Mouse (Mus musculus): ENCODE results near the gene Frat2. TPM values are rescaled to one million over a fixed set of nuclear protein-coding genes. Genes with fewer than 3 reads are reported as not detected.
A peak's percentile ranks its signal among the peaks of the same experiment; 100 is the strongest.

The Frat2 gene
- total and polyA plus RNA-seq, 3 experiments = 55.6 to 110 TPM; not detected in 1

DNA sequence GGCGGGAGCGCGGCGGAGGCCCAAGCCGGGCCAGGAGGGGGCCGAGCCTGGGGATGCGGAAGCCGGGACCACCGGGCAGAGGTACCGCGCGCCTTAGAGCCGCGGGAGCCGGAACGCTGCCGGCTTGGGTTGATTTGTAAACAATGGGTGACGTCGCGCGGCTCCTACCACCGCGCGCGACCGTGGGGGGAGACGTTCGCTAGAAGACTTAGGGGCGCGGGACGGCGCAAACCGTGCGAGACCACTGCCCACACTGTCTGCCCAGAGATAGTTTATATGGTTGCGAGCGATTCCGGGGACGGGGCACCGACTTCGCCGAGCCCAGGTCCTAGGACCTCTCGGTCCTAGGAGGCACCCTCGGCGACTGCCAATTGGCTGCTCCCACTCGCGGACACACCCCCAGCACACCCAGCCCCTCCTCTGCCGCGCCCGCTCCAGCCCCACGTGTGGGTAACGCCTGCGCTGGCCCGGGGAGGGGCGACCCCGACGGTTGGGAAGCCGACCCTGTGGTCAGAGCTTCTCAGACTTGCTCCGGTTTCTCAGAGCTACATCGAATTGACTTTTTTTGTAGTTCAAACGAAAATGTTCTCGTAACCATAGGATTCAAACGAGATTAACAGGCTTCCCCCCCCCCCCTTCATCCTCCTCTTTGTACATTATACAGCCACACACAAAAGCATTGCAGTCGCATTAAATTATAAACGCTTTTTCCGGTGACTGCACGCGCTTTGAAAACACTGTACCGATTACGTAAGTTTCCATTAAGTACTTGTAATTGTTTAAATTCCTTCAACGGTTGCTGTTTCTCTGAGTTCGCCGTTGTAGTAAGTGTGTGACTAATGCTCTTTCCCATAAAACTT is at the start of gene Frat2 (continued):
- TF ChIP-seq GATA1 (IDR thresholded peaks at IDR 0.05; ENCODE audit: low read depth, low read length) (no peak), SIN3A (IDR thresholded peaks at IDR 0.05; ENCODE audit: low read length) (peak; percentile 99), BHLHE40 (IDR thresholded peaks at IDR 0.05; ENCODE audit: borderline replicate concordance, low read depth, low read length) (peak; percentile 51; the same call in 1 of the 2 replicates), MYB (IDR thresholded peaks at IDR 0.05; ENCODE audit: low read depth, low read length) (peak; percentile 82), SMC3 (IDR thresholded peaks at IDR 0.05; ENCODE audit: low read depth, low read length) (no peak)

GRCm38 (mm10) chr19:41896319-41896711 is 48.4 kb upstream of the Frat2 start:
- H3K4me3 ChIP-seq (ENCODE audit: control insufficient read depth in 1 of 2, insufficient read depth in 1 of 2, low read depth in 2 of 2, low read length in 2 of 2) = peak overlapping the region; percentile 86 to 87
- no peaks in the 10 kb centered on the region for H3K9me3 ChIP-seq (replicated peaks; ENCODE audit: insufficient read depth, low read length)
- H3K36me3 ChIP-seq (ENCODE audit: control insufficient read depth in 1 of 2, insufficient read depth in 2 of 2, low read length in 2 of 2) = peaks cover 2 to 22% of the 10 kb centered on the region in 2 experiments
- TF ChIP-seq BHLHE40 (IDR thresholded peaks at IDR 0.05; ENCODE audit: borderline replicate concordance, low read depth, low read length) = 0 out of 2 replicates have a peak, but pooled peaks have one; percentile 2
- TF ChIP-seq TBP (IDR thresholded peaks at IDR 0.05; ENCODE audit: low read depth, low read length) = no peak; the same call in 1 of the 2 replicates
- DNase-seq (ENCODE audit: low read depth, low spot score) = no peak
- peaks cover 5 to 24% of the 10 kb centered on the region in 2 experiments for H3K4me1 ChIP-seq (ENCODE audit: control insufficient read depth in 1 of 2, insufficient read depth in 2 of 2, low read length in 2 of 2)
- H3K9ac ChIP-seq (ENCODE audit: control insufficient read depth, low read depth, low read length, poor library complexity, severe bottlenecking) = peak overlapping the region; percentile 39
- peaks cover 22% of the 10 kb centered on the region for H3K79me2 ChIP-seq (ENCODE audit: control insufficient read depth, insufficient read depth, low read length, poor library complexity)
- H3K27ac ChIP-seq (ENCODE audit: control insufficient read depth, low read depth, low read length) = no peak overlapping the region
- H3K27me3 ChIP-seq (ENCODE audit: control insufficient read depth in 1 of 2, insufficient read depth in 2 of 2, low read length in 2 of 2) = no peaks in the 10 kb centered on the region

DNA sequence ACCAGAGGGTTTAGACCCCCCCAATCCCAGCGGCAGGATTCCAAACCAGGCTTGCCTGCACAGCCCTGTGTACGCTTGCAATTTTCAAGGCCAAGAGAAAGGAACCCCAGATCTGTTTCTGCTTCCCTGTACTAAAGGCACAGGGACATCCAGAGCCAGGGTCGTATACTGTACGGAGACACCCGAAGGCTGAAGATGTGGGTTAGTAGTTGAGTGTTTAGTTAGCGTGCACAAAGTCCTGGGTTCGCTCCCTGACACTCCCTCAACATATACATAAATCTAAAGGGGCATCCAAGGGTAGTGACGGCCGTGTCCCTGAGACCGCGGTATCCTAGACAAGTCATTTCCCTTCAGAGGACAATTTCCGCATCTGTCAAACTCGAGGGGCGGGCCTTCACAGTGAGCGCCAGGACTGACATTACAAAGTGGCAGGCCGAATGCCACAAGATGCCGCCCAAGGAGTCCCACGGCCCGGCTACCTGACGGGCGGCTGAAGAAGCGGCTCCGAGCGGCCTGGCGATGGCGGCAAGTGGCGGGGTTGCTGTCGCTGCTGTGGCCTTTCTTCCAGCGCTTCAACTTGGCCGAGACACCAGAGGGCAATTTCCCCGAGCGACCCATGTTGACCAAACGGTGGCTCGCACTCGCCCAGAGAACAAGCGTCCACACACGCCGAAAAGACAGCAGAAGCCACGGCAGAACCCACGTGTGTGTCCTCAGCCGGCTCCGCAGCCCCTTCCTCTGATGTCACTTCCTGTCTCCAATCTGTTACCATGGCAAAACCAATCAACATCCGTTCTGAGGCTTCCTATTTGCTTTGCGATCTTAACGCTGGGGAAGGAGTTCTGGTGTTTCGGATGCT is 47.8 kb upstream of the Frat2 start, which contains the start of gene Rrp12:
Gene Rrp12 (minus strand): TSS at position 714 of the 859 bp plus-strand sequence.
- peaks cover 2 to 21% of the 10 kb centered on the region in 2 experiments for H3K36me3 ChIP-seq (ENCODE audit: control insufficient read depth in 1 of 2, insufficient read depth in 2 of 2, low read length in 2 of 2)
- peak within 1 kb of the TSS; percentile 84 for H3K9ac ChIP-seq (ENCODE audit: control insufficient read depth, low read depth, low read length, poor library complexity, severe bottlenecking)
- peaks cover 22% of the 10 kb centered on the region for H3K79me2 ChIP-seq (ENCODE audit: control insufficient read depth, insufficient read depth, low read length, poor library complexity)
- peak; percentile 98 for DNase-seq (ENCODE audit: low read depth, low spot score)
- H3K27me3 ChIP-seq (ENCODE audit: control insufficient read depth in 1 of 2, insufficient read depth in 2 of 2, low read length in 2 of 2) = no peaks in the 10 kb centered on the region
- H3K9me3 ChIP-seq (replicated peaks; ENCODE audit: insufficient read depth, low read length) = no peaks in the 10 kb centered on the region
- peak within 1 kb of the TSS; percentile 77 for H3K27ac ChIP-seq (ENCODE audit: control insufficient read depth, low read depth, low read length)
- H3K4me3 ChIP-seq (ENCODE audit: control insufficient read depth in 1 of 2, insufficient read depth in 1 of 2, low read depth in 2 of 2, low read length in 2 of 2) = peak within 1 kb of the TSS; percentile 86 to 87
- H3K4me1 ChIP-seq (ENCODE audit: control insufficient read depth in 1 of 2, insufficient read depth in 2 of 2, low read length in 2 of 2) = peaks cover 5 to 21% of the 10 kb centered on the region in 2 experiments
- no peak for TF ChIP-seq BHLHE40 (IDR thresholded peaks at IDR 0.05; ENCODE audit: borderline replicate concordance, low read depth, low read length)
- TF ChIP-seq MAX (IDR thresholded peaks at IDR 0.05; ENCODE audit: low read length) = peak; percentile 99
- peak; percentile 91 for TF ChIP-seq HCFC1 (IDR thresholded peaks at IDR 0.05; ENCODE audit: low read depth, low read length)
- no peak for TF ChIP-seq ZC3H11A (IDR thresholded peaks at IDR 0.05; ENCODE audit: low read depth, low read length)
- TF ChIP-seq KAT2A (conservative IDR thresholded peaks at IDR 0.05; ENCODE audit: low read depth, low read length) = peak; percentile 50
- no peak; the same call in 1 of the 2 replicates for TF ChIP-seq MAZ (IDR thresholded peaks at IDR 0.05; ENCODE audit: low read depth, low read length)
- peak; percentile 78 for TF ChIP-seq USF1 (IDR thresholded peaks at IDR 0.05; ENCODE audit: low read depth, low read length)
- TF ChIP-seq POLR2AphosphoS5 (IDR thresholded peaks at IDR 0.05; ENCODE audit: borderline replicate concordance, low read depth, low read length) = no peak
- TF ChIP-seq ZNF384 (IDR thresholded peaks at IDR 0.05; ENCODE audit: low read depth, low read length) = no peak
- no peak for TF ChIP-seq RCOR1 (IDR thresholded peaks at IDR 0.05; ENCODE audit: low read depth, low read length)
- TF ChIP-seq NELFE (IDR thresholded peaks at IDR 0.05; ENCODE audit: low read depth, low read length) = peak; percentile 94
- no peak for TF ChIP-seq ZMIZ1 (IDR thresholded peaks at IDR 0.05; ENCODE audit: low read depth, low read length)
- no peak; the same call in 1 of the 2 replicates for TF ChIP-seq TCF12 (IDR thresholded peaks at IDR 0.05; ENCODE audit: low read depth, low read length)
- TF ChIP-seq MXI1 (IDR thresholded peaks at IDR 0.05; ENCODE audit: low read depth, low read length) = peak; percentile 100
- TF ChIP-seq MYB (IDR thresholded peaks at IDR 0.05; ENCODE audit: low read depth, low read length) = no peak
- peak; percentile 99 for TF ChIP-seq MYC (IDR thresholded peaks at IDR 0.05; ENCODE audit: low read depth, low read length)
- no peak for TF ChIP-seq SMC3 (IDR thresholded peaks at IDR 0.05; ENCODE audit: low read depth, low read length)
- TF ChIP-seq ZKSCAN1 (IDR thresholded peaks at IDR 0.05; ENCODE audit: low read depth, low read length) = no peak
- no peak for TF ChIP-seq RAD21 (IDR thresholded peaks at IDR 0.05; ENCODE audit: low read depth, low read length)
- TF ChIP-seq CHD2 (IDR thresholded peaks at IDR 0.05; ENCODE audit: low read length) = no peak
- peak; percentile 100 for TF ChIP-seq SIN3A (IDR thresholded peaks at IDR 0.05; ENCODE audit: low read length)
- TF ChIP-seq POLR2A (IDR thresholded peaks at IDR 0.05; ENCODE audit: control insufficient read depth in 1 of 2, insufficient read depth in 1 of 2, low read depth in 1 of 2, low read length in 2 of 2, poor library complexity in 1 of 2) = peak; percentile 63 to 96; a peak in 3 of 4 replicates
- TF ChIP-seq POLR2AphosphoS2 (IDR thresholded peaks at IDR 0.05; ENCODE audit: low read length) = peak; percentile 89
- TF ChIP-seq E2F4 (IDR thresholded peaks at IDR 0.05; ENCODE audit: borderline replicate concordance, low read depth, low read length) = peak; percentile 43; the same call in 1 of the 2 replicates

All from MEL (cell line).